Mouse (Mus musculus): ENCODE data around the gene Ctcf. TPM values are rescaled to one million over a fixed set of nuclear protein-coding genes. Genes with fewer than 3 reads are reported as not detected.
A peak's percentile ranks its signal among the peaks of the same experiment; 100 is the strongest.
"Not testable (repeated sequence)": the region's sequence is repeated elsewhere in the genome, so short reads cannot be mapped to it uniquely, and the experiment has no call there.

Gene Ctcf
- polyA plus RNA-seq (2016; fragmentation: Nextera tagmentation; extraction: Ambion mirVana), result 70.3 and 103 TPM in 2 replicates

- Histone ChIP-seq H3K4me1 (peaks cover 18% of the 10 kb centered on the region), H3K9me3 (no peaks in the 10 kb centered on the region), H3K27me3 (ENCODE audit: insufficient read depth, poor library complexity, severe bottlenecking) (no peaks in the 10 kb centered on the region), H3K4me3 (peak within 1 kb of the TSS; percentile 94), H3K27ac (peak within 1 kb of the TSS; percentile 99), H3K36me3 (0 out of 2 replicates have a peak, but pooled peaks cover 4% of the 10 kb centered on the region)
- WGBS, result under 1% methylated on average over 122 of the region's 126 CpGs
- DNase-seq (ENCODE audit: low spot score), result peak; percentile 97
These were observed at the start of gene Ctcf for GRCm38 (mm10) chr8:105636018-105636962. TSS of gene Ctcf (plus strand) at chr8:105636568.

DNA sequence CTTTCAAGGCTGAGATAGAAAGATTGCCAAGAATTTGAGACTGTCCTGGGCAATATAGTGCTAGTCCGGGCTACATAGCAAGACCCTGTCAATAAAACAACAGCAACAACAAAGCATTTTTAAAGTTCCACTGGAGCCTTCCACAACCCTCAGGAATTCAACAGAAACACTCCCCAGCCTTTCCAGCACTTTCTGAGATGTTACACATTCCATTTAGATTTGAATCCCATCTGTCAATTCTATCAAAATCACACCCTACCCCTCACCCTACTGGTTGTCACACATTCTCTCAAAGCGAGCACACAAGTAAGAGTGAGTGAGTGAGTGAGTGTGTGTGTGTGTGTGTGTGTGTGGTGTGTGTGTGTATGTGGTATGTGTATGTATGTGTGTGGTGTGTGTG is 43.9 kb upstream of the Ctcf start:
- Histone ChIP-seq H3K27ac (no peak overlapping the region), H3K9me3 (no peaks in the 10 kb centered on the region), H3K4me3 (no peak overlapping the region), H3K4me1 (peaks cover 27% of the 10 kb centered on the region), H3K27me3 (ENCODE audit: insufficient read depth, poor library complexity, severe bottlenecking) (peaks cover 11% of the 10 kb centered on the region; the same call in 1 of the 2 replicates), H3K36me3 (no peaks in the 10 kb centered on the region)
- DNase-seq (ENCODE audit: low spot score), result no peak
- 58% methylated on average over 2 of the region's 2 CpGs for WGBS

GRCm38 (mm10) chr8:105593859-105594258 is 42.5 kb upstream of the Ctcf start:
- H3K36me3 ChIP-seq, result 0 out of 2 replicates have a peak, but pooled peaks cover 1% of the 10 kb centered on the region
- H3K27ac ChIP-seq, result peak overlapping the region; percentile 81
- H3K27me3 ChIP-seq (ENCODE audit: insufficient read depth, poor library complexity, severe bottlenecking), result peaks cover 11% of the 10 kb centered on the region; the same call in 1 of the 2 replicates
- peak overlapping the region; percentile 47 for H3K4me3 ChIP-seq
- WGBS, result 11% methylated on average over 15 of the region's 15 CpGs
- peaks cover 27% of the 10 kb centered on the region for H3K4me1 ChIP-seq
- peak; percentile 87 for DNase-seq (ENCODE audit: low spot score)
- H3K9me3 ChIP-seq, result no peaks in the 10 kb centered on the region

DNA sequence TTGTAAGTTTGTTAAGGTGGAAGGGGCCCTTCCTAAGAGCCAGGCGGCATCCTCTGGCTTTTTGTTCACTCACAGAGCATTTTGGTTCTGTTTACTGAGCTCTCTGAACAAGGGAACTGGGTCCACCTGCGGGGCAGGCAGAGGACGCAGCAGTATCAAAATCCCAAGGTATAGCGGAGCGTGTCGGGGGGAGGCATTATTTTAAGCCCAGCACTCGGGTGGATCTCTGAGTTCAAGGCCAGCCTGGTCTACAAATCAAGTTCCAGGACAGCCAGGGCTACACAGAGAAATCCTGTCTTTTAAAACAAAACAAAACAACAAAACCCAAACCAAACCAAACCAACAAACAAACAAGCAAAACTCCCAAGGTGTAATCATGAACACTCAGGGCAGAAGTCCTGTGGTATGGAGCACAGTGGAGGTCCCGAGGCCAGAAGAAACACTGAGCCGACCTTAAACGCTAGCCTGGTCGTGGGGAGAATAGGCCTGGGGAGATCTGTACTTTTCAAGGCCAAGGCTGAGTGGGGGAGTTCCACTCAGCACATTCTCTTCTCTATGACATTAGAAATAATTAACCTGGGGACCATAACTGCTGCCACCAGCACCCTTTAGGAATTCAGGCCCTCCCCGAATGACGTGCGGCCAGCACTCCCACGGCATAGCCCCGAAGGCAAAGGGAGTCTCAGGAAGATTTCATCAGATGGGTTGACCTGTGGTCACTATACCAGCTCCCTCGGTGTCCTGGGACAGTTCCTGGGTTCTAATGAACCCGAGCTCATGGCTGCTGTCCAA is 41.7 kb upstream of the Ctcf start:
- H3K36me3 ChIP-seq, result 0 out of 2 replicates have a peak, but pooled peaks cover 2% of the 10 kb centered on the region
- no peaks in the 10 kb centered on the region for H3K9me3 ChIP-seq
- 64% methylated on average over 18 of the region's 18 CpGs for WGBS
- H3K4me3 ChIP-seq, result peak overlapping the region; percentile 47
- peaks cover 27% of the 10 kb centered on the region for H3K4me1 ChIP-seq
- no peak for DNase-seq (ENCODE audit: low spot score)
- peaks cover 11% of the 10 kb centered on the region; the same call in 1 of the 2 replicates for H3K27me3 ChIP-seq (ENCODE audit: insufficient read depth, poor library complexity, severe bottlenecking)
- H3K27ac ChIP-seq, result peak overlapping the region; percentile 81

DNA sequence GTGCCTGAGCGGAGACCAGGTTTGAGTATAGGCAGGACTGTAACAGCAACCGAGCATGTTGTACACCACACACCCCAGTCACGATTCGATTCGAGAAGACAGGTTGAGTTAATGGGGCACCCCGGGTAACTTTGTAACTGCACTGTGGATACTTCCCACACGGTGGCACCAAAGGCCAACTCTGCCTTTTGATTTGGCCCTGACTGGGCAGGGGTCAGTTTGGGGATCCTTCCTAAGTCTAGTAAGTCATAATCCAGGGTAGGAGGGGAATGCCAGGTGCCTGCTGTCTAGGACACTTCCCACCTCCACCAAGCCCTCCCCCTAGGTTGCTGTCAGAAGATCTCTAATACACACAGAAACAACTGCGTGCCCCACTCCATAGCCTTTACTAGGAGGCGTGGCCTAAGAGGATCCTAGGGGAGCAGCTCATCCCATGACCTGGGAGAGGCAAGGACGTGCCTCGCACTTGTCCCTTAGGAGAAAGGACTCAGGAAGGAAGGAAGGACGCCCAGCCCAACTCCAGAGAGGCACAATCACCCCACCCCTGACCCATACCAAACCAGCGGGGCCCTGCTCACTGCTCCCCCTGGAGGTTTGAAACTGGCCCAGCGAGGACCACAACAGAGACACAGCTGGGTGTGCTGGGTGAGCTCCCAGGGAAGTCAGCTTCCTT is 39.9 kb upstream of the Ctcf start:
- peak overlapping the region; percentile 45 for H3K4me3 ChIP-seq
- 6% methylated on average over 14 of the region's 14 CpGs for WGBS
- peak overlapping the region; percentile 67; the same call in 1 of the 2 replicates for H3K27ac ChIP-seq
- DNase-seq (ENCODE audit: low spot score), result peak; percentile 82
- 0 out of 2 replicates have a peak, but pooled peaks cover 2% of the 10 kb centered on the region for H3K36me3 ChIP-seq
- H3K9me3 ChIP-seq, result no peaks in the 10 kb centered on the region
- peaks cover 11% of the 10 kb centered on the region; the same call in 1 of the 2 replicates for H3K27me3 ChIP-seq (ENCODE audit: insufficient read depth, poor library complexity, severe bottlenecking)
- H3K4me1 ChIP-seq, result peaks cover 27% of the 10 kb centered on the region

- no peak overlapping the region for H3K4me3 ChIP-seq
- no peak overlapping the region for H3K27ac ChIP-seq
- H3K4me1 ChIP-seq, result peaks cover 24% of the 10 kb centered on the region
- no peaks in the 10 kb centered on the region for H3K9me3 ChIP-seq
- DNase-seq (ENCODE audit: low spot score), result no peak
- H3K27me3 ChIP-seq (ENCODE audit: insufficient read depth, poor library complexity, severe bottlenecking), result peaks cover 14% of the 10 kb centered on the region; the same call in 1 of the 2 replicates
- 0 out of 2 replicates have a peak, but pooled peaks cover 2% of the 10 kb centered on the region for H3K36me3 ChIP-seq
- WGBS, result 55% methylated on average over 6 of the region's 6 CpGs
These were observed 37.6 kb upstream of the Ctcf start for GRCm38 (mm10) chr8:105598777-105599176.

- H3K27ac ChIP-seq, result no peak overlapping the region
- peaks cover 23% of the 10 kb centered on the region for H3K4me1 ChIP-seq
- 0 out of 2 replicates have a peak, but pooled peaks cover 4% of the 10 kb centered on the region for H3K27me3 ChIP-seq (ENCODE audit: insufficient read depth, poor library complexity, severe bottlenecking)
- no peak overlapping the region for H3K4me3 ChIP-seq
- H3K9me3 ChIP-seq, result no peaks in the 10 kb centered on the region
- WGBS, result 65% methylated on average over 5 of the region's 5 CpGs
- DNase-seq (ENCODE audit: low spot score), result no peak
- 0 out of 2 replicates have a peak, but pooled peaks cover 2% of the 10 kb centered on the region for H3K36me3 ChIP-seq
These were observed 35.1 kb upstream of the Ctcf start for GRCm38 (mm10) chr8:105601301-105601700.

DNA sequence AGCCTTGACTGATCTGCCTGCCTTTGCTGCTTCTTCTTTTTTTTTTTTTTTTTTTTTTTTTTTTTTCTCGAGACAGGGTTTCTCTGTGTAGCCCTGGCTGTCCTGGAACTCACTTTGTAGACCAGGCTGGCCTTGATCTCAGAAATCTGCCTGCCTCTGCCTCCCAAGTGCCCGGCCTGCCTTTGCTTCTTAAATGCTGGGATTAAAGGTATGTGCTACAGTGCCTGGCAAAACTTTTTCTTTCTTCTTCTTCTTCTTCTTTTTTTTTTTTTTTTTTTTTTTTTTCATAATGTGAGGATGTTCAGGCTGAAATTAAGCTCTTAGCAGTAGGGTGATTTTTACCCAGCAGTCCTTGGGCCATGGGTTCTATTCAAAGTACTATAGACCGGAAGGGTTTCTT is 33.8 kb upstream of the Ctcf start:
- H3K9me3 ChIP-seq; H3K4me3 ChIP-seq; DNase-seq (ENCODE audit: low spot score); H3K27ac ChIP-seq; H3K36me3 ChIP-seq; H3K27me3 ChIP-seq (ENCODE audit: insufficient read depth, poor library complexity, severe bottlenecking): not testable (repeated sequence)
- 71% methylated on average over 3 of the region's 3 CpGs for WGBS
- H3K4me1 ChIP-seq, result peaks cover 29% of the 10 kb centered on the region

DNA sequence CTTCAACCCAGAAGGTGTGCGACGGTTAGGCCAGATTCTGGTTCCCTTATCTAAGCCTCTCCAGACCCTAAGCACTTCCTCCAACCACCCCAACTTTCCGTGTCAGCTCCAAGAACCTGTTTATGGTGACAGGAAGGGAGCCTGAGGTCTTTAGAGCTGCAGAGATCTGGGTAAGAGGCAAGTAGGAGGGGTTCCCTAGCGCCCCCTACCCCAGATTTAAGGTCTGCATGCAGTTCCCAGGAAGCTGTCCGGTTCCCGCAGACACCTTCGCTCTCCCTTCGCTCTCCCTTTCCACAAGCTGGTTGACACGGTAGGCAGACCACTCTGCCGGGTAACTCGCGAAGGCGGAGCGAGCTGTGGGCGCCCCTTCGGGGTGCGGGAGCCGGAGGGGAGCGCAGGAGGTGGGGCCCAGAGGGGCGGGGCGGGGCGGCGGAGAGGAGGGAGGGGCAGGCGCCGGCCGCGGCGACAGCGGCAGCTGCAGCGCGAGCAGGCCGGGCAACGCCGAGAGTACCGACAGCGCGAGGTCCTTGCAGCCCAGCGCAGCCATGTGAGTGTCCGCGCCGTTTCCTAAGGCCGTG is 31.5 kb upstream of the Ctcf start, which contains the start of gene Ripor1:
TSS of gene Ripor1 (plus strand) at position 452 of the 578 bp plus-strand sequence.
- H3K4me1 ChIP-seq, result peaks cover 48% of the 10 kb centered on the region
- peak within 1 kb of the TSS; percentile 94 for H3K27ac ChIP-seq
- H3K4me3 ChIP-seq, result peak within 1 kb of the TSS; percentile 87
- no peaks in the 10 kb centered on the region for H3K9me3 ChIP-seq
- no peaks in the 10 kb centered on the region for H3K36me3 ChIP-seq
- WGBS, result under 1% methylated on average over 38 of the region's 42 CpGs
- H3K27me3 ChIP-seq (ENCODE audit: insufficient read depth, poor library complexity, severe bottlenecking), result 0 out of 2 replicates have a peak, but pooled peaks cover 4% of the 10 kb centered on the region
- peak; percentile 91 for DNase-seq (ENCODE audit: low spot score)

DNA sequence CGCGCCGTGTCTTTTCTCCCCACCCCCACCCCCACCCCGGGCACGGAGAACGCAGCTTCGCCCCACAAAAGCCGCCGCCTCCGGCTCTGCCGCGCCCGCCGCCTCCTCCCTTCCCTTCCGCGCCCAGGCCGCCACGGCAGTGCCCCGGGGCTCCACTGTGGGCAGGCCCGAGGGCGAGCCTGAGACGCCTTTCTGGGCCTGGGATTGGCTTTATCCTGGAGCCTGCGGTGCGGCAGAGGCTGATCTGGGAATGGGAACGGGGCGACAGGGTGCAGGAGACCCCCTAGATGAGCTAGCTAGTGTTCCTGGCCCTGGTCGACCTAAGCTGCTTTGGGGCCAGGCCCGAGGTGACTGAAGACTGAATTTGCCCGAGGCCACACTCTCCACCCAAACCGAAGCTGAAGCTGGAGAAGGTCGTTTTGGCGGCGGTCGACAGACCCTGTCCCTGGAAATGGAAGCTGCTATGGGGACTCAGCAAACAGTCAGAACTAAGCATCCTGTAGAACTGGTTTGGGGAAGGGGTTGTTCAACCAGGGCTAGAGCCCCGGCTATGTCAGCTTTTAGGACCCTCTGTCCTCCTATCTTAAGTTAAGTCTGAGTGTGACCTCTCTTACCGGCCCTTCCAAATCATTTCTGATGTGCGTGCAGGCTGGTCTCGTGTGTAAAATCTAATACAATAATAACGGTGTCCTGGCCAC is 30.7 kb upstream of the Ctcf start:
- WGBS, result 1% methylated on average over 39 of the region's 39 CpGs
- peak overlapping the region; percentile 94 for H3K27ac ChIP-seq
- 0 out of 2 replicates have a peak, but pooled peaks cover 4% of the 10 kb centered on the region for H3K27me3 ChIP-seq (ENCODE audit: insufficient read depth, poor library complexity, severe bottlenecking)
- peak overlapping the region; percentile 87 for H3K4me3 ChIP-seq
- H3K36me3 ChIP-seq, result no peaks in the 10 kb centered on the region
- DNase-seq (ENCODE audit: low spot score), result no peak
- peaks cover 48% of the 10 kb centered on the region for H3K4me1 ChIP-seq
- H3K9me3 ChIP-seq, result no peaks in the 10 kb centered on the region

DNA sequence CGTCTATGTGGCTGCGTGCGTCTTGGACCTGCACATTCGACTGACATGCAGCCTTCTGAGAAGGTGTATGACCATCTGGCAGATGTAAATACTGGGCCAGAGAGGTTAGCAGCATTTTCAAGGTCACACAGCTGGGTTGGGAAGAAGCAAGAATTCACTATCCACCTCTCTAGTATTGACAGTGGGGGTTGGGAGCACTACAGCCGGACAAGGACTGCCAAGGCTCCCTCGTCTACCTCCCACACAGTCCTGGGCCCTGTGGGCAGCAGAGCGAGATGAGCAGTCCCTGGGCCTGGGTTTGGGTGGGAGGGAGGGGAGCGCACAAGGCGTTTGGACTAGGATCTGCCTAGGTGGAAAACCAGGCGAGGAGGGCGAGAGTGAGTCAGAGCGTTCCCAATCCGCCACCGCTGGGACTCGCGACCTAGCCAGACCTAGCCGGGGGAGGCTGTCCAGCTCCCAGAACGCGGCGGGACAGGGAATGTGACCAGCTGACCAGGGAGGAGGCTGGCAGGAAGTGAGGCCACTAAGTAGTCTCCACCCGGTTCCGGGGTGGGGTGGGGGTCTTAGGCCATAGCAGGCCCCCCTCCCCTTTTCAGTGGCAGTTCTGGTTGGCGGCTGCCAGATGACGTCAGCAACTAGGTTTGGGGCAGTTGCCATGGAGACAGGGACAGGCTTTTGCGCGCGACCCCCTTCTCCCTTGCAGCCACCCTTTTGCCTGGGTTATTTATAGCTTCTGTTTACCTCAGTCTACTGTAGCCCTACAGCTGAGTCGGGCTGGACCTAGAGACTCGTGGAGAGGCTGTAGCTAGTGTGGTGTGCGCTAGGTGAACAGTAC is 30.0 kb upstream of the Ctcf start:
- Histone ChIP-seq H3K27me3 (ENCODE audit: insufficient read depth, poor library complexity, severe bottlenecking) (0 out of 2 replicates have a peak, but pooled peaks cover 4% of the 10 kb centered on the region), H3K4me3 (peak overlapping the region; percentile 87), H3K4me1 (peaks cover 48% of the 10 kb centered on the region), H3K9me3 (no peaks in the 10 kb centered on the region), H3K36me3 (no peaks in the 10 kb centered on the region), H3K27ac (peak overlapping the region; percentile 94)
- WGBS, result 2% methylated on average over 30 of the region's 30 CpGs
- peak; percentile 96 for DNase-seq (ENCODE audit: low spot score)

All from heart, embryonic 10.5 days (tissue).